Mouse (Mus musculus): ENCODE results near the gene Erc2.

DNA sequence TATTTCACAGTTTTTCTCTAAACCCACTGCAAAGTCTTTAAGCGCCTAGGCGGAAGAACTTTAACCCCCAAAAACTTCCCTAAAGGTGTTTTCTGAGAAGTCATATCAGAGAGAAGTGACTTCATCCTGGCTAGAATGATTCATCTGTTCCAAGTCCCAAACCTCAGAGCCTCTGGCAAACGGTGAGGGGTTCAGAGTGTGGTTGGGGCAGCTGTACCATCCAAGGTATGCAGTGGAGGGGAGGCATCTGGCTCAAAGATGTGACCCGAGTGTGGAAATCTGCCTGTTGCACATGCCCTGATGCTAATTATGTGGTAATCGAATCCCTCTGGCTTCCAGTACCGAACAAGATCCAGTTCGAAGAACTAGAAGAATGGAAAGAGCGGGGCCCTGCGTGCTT is 137.8 kb downstream of the Erc2 start:
- TF ChIP-seq POLR2A (IDR thresholded peaks at IDR 0.05; ENCODE audit: low read depth, low read length) = no peak
- peak; percentile 68 for TF ChIP-seq BHLHE40 (IDR thresholded peaks at IDR 0.05; ENCODE audit: low read depth, low read length)
- peak; percentile 78 for TF ChIP-seq EP300 (IDR thresholded peaks at IDR 0.05; ENCODE audit: low read length)
- no peak for TF ChIP-seq CTCF (conservative IDR thresholded peaks at IDR 0.05 in 1 of 2, IDR thresholded peaks at IDR 0.05 in 1 of 2; ENCODE audit: low read depth in 2 of 2, low read length in 2 of 2)
- no peak for TF ChIP-seq RCOR1 (conservative IDR thresholded peaks at IDR 0.05; ENCODE audit: low read depth, low read length)
- TF ChIP-seq NELFE (IDR thresholded peaks at IDR 0.05; ENCODE audit: low read depth, low read length) = no peak
- no peak for TF ChIP-seq ZC3H11A (IDR thresholded peaks at IDR 0.05; ENCODE audit: low read depth, low read length)

All from CH12.LX (cell line).